Mouse (Mus musculus) ES-Bruce4 (cell line): Measurements from ENCODE around the gene Hoxb3. TPM values are rescaled to one million over a fixed set of nuclear protein-coding genes. Genes with fewer than 3 reads are reported as not detected.
A peak's percentile ranks its signal among the peaks of the same experiment; 100 is the strongest.

Source experiments
- H3K27ac ChIP-seq: 2 replicates; pipeline ENCODE4 v1.5.1; 2012; ENCODE audit warnings: low read length, inconsistent platforms; ENCODE audit not compliant: insufficient read depth
- H3K27me3 ChIP-seq: 2 replicates; pipeline ENCODE4 v1.6.1; 2012; ENCODE audit warnings: mild to moderate bottlenecking, low read length, inconsistent platforms; ENCODE audit not compliant: control insufficient read depth, poor library complexity, insufficient read depth, severe bottlenecking
- H3K36me3 ChIP-seq: 2 replicates; pipeline ENCODE4 v1.6.1; 2012; ENCODE audit warnings: inconsistent platforms, mild to moderate bottlenecking, low read length, moderate library complexity; ENCODE audit not compliant: control insufficient read depth, poor library complexity, insufficient read depth, severe bottlenecking
- H3K4me1 ChIP-seq: one replicate; pipeline ENCODE4 v1.8.1; 2011; ENCODE audit warnings: low read length; ENCODE audit not compliant: control insufficient read depth, insufficient read depth
- H3K4me3 ChIP-seq: 2 replicates; pipeline ENCODE4 v1.5.1; 2011; ENCODE audit warnings: low read depth, mild to moderate bottlenecking, low read length
- H3K9ac ChIP-seq: 2 replicates; pipeline ENCODE4 v1.6.1; 2012; ENCODE audit warnings: low read depth, mild to moderate bottlenecking, inconsistent platforms; ENCODE audit not compliant: poor library complexity, severe bottlenecking
- H3K9me3 ChIP-seq: replicated peaks from 2 replicates; pipeline ENCODE4 v1.6.1; 2012; ENCODE audit warnings: mild to moderate bottlenecking, low read length, inconsistent platforms; ENCODE audit not compliant: control insufficient read depth, poor library complexity, insufficient read depth, severe bottlenecking
- CTCF ChIP-seq: IDR thresholded peaks from one replicate; pipeline ENCODE4 v1.8.1; 2011; ENCODE audit warnings: low read depth, low read length
- EP300 ChIP-seq: IDR thresholded peaks from 2 replicates; pipeline ENCODE4 v1.6.1; 2011; ENCODE audit warnings: low read depth, low read length; ENCODE audit not compliant: insufficient read depth
- POLR2A ChIP-seq: IDR thresholded peaks from one replicate; pipeline ENCODE4 v1.8.1; 2011; ENCODE audit warnings: low read length; ENCODE audit not compliant: insufficient read depth
- polyA plus RNA-seq: library from polyadenylated mRNA; stranded (reverse); fragments of >200 nt; gene quantifications from 2 replicates; pipeline ENCODE4 v1.2.4, GENCODE M21; 2011; ENCODE audit warnings: low read depth; ENCODE audit not compliant: missing spikeins, insufficient read depth, insufficient read length

Gene Hoxb3
- polyA plus RNA-seq, 1 experiment = not detected

- Histone ChIP-seq H3K36me3 (no peaks in the 10 kb centered on the region), H3K9me3 (no peaks in the 10 kb centered on the region), H3K27ac (no peak overlapping the region), H3K4me3 (no peak overlapping the region), H3K9ac (no peak overlapping the region), H3K4me1 (peaks cover 2% of the 10 kb centered on the region), H3K27me3 (peaks cover 51% of the 10 kb centered on the region)
- TF ChIP-seq POLR2A (no peak), EP300 (no peak), CTCF (no peak)
Measured at GRCm38 (mm10) chr11:96351312-96351711, 28.2 kb downstream of the Hoxb3 start.

GRCm38 (mm10) chr11:96351831-96352230 is 28.7 kb downstream of the Hoxb3 start:
- H3K27me3 ChIP-seq = peaks cover 53% of the 10 kb centered on the region
- no peak overlapping the region for H3K9ac ChIP-seq
- H3K4me1 ChIP-seq = peaks cover 2% of the 10 kb centered on the region
- TF ChIP-seq CTCF = no peak
- no peaks in the 10 kb centered on the region for H3K9me3 ChIP-seq
- H3K36me3 ChIP-seq = no peaks in the 10 kb centered on the region
- no peak overlapping the region for H3K4me3 ChIP-seq
- no peak overlapping the region for H3K27ac ChIP-seq

GRCm38 (mm10) chr11:96352691-96353521 is 29.8 kb downstream of the Hoxb3 start:
- no peak overlapping the region for H3K9ac ChIP-seq
- no peak for TF ChIP-seq EP300
- TF ChIP-seq POLR2A = no peak
- no peak for TF ChIP-seq CTCF
- no peaks in the 10 kb centered on the region for H3K36me3 ChIP-seq
- peaks cover 2% of the 10 kb centered on the region for H3K4me1 ChIP-seq
- H3K4me3 ChIP-seq = peak overlapping the region; percentile 29
- H3K9me3 ChIP-seq = no peaks in the 10 kb centered on the region
- H3K27ac ChIP-seq = no peak overlapping the region
- peaks cover 49% of the 10 kb centered on the region for H3K27me3 ChIP-seq

GRCm38 (mm10) chr11:96353522-96353841 is 30.4 kb downstream of the Hoxb3 start:
- peaks cover 50% of the 10 kb centered on the region for H3K27me3 ChIP-seq
- no peak for TF ChIP-seq EP300
- no peak for TF ChIP-seq CTCF
- TF ChIP-seq POLR2A = no peak
- H3K4me1 ChIP-seq = peaks cover 2% of the 10 kb centered on the region
- no peaks in the 10 kb centered on the region for H3K36me3 ChIP-seq
- H3K4me3 ChIP-seq = 0 out of 2 replicates have a peak overlapping the region, but pooled peaks have one; percentile 29
- H3K27ac ChIP-seq = no peak overlapping the region
- no peaks in the 10 kb centered on the region for H3K9me3 ChIP-seq
- no peak overlapping the region for H3K9ac ChIP-seq

- H3K36me3 ChIP-seq = no peaks in the 10 kb centered on the region
- TF ChIP-seq EP300 = no peak
- TF ChIP-seq CTCF = no peak
- no peak for TF ChIP-seq POLR2A
- no peak overlapping the region; the same call in 1 of the 2 replicates for H3K4me3 ChIP-seq
- peaks cover 2% of the 10 kb centered on the region for H3K4me1 ChIP-seq
- no peak overlapping the region for H3K9ac ChIP-seq
- no peaks in the 10 kb centered on the region for H3K9me3 ChIP-seq
- no peak overlapping the region for H3K27ac ChIP-seq
- peaks cover 48% of the 10 kb centered on the region for H3K27me3 ChIP-seq
Measured at GRCm38 (mm10) chr11:96353939-96354338, 30.8 kb downstream of the Hoxb3 start.

- no peak for TF ChIP-seq POLR2A
- TF ChIP-seq EP300 = no peak
- no peak for TF ChIP-seq CTCF
- peak overlapping the region; percentile 36 for H3K4me3 ChIP-seq
- no peak overlapping the region; the same call in 1 of the 2 replicates for H3K9ac ChIP-seq
- H3K27me3 ChIP-seq = peaks cover 48% of the 10 kb centered on the region
- no peak overlapping the region for H3K27ac ChIP-seq
- H3K9me3 ChIP-seq = no peaks in the 10 kb centered on the region
- H3K4me1 ChIP-seq = peaks cover 2% of the 10 kb centered on the region
- H3K36me3 ChIP-seq = no peaks in the 10 kb centered on the region
Measured at GRCm38 (mm10) chr11:96354376-96354775, 31.2 kb downstream of the Hoxb3 start.
